Mouse (Mus musculus) limb, embryonic 13.5 days (tissue): ENCODE measurements around the gene Nat8f2. TPM values are rescaled to one million over a fixed set of nuclear protein-coding genes. Genes with fewer than 3 reads are reported as not detected.
"Not testable (repeated sequence)": the region's sequence is repeated elsewhere in the genome, so short reads cannot be mapped to it uniquely, and the experiment has no call there.

Experiments
- ATAC-seq: fragments of 200-750 bp; cut with Nextera tagmentation; 2 replicates; pipeline ENCODE4 v1.8.0; 2017; ENCODE audit warnings: low read depth, moderate number of reproducible peaks, moderate TSS enrichment; ENCODE audit not compliant: low FRiP score
- H3K27ac ChIP-seq: fragments of 300-500 bp; sonication (generic); 2 replicates; pipeline ENCODE4 v1.5.1; 2015; ENCODE audit warnings: inconsistent platforms, mild to moderate bottlenecking, moderate library complexity
- H3K27me3 ChIP-seq: fragments of 300-500 bp; sonication (generic); 2 replicates; pipeline ENCODE4 v1.6.1; 2015; ENCODE audit warnings: mild to moderate bottlenecking, inconsistent platforms
- H3K36me3 ChIP-seq: fragments of 300-500 bp; sonication (generic); 2 replicates; pipeline ENCODE4 v1.6.1; 2015; ENCODE audit warnings: inconsistent platforms, mild to moderate bottlenecking, moderate library complexity
- H3K4me1 ChIP-seq: fragments of 300-500 bp; sonication (generic); 2 replicates; pipeline ENCODE4 v1.6.1; 2015; ENCODE audit warnings: inconsistent platforms
- H3K4me2 ChIP-seq: fragments of 300-500 bp; sonication (generic); replicated peaks from 2 replicates; pipeline ENCODE4 v1.6.1; 2015; ENCODE audit warnings: inconsistent platforms, mild to moderate bottlenecking, moderate library complexity
- H3K4me3 ChIP-seq: fragments of 300-500 bp; sonication (generic); 2 replicates; pipeline ENCODE4 v1.5.1; 2015; ENCODE audit warnings: moderate library complexity, mild to moderate bottlenecking, inconsistent platforms
- H3K9ac ChIP-seq: fragments of 300-500 bp; sonication (generic); 2 replicates; pipeline ENCODE4 v1.6.1; 2015; ENCODE audit warnings: mild to moderate bottlenecking, inconsistent platforms
- H3K9me3 ChIP-seq: fragments of 300-500 bp; sonication (generic); 2 replicates; pipeline ENCODE4 v1.6.1; 2016; ENCODE audit warnings: inconsistent platforms
- WGBS: fragments of 180-500 bp; shearing (Covaris S2); methylation state at CpG from one replicate; pipeline ENCODE4 v1.1.7; 2015; 5-methylcytosine and 5-hydroxymethylcytosine counted together
- polyA plus RNA-seq: library from polyadenylated mRNA; unstranded; fragments of >200 nt; fragmentation: Nextera tagmentation; extraction: Ambion mirVana; gene quantifications from 2 replicates; pipeline ENCODE4 v1.2.1, GENCODE M21; 2015

The Nat8f2 gene
- polyA plus RNA-seq, 1 experiment from 2014 or later, result not detected

- H3K27me3 ChIP-seq, H3K4me2 ChIP-seq, H3K4me3 ChIP-seq, H3K4me1 ChIP-seq, ATAC-seq, H3K9me3 ChIP-seq, H3K36me3 ChIP-seq, H3K27ac ChIP-seq, H3K9ac ChIP-seq: not testable (repeated sequence)
- WGBS, result 28% methylated on average over 9 of the region's 9 CpGs
Measured at GRCm38 (mm10) chr6:85836827-85837226, 32.1 kb downstream of the Nat8f2 start.

- not testable (repeated sequence) for ATAC-seq
Measured at GRCm38 (mm10) chr6:85836098-85836497, 32.9 kb downstream of the Nat8f2 start.

GRCm38 (mm10) chr6:85835104-85835503, 33.9 kb downstream of the Nat8f2 start:
- WGBS, result 59% methylated on average over 1 of the region's 2 CpGs
- H3K9ac ChIP-seq, H3K9me3 ChIP-seq, H3K36me3 ChIP-seq, H3K4me1 ChIP-seq, H3K4me2 ChIP-seq, H3K4me3 ChIP-seq, ATAC-seq, H3K27ac ChIP-seq, H3K27me3 ChIP-seq: not testable (repeated sequence)

More at GRCm38 (mm10) chr6:85836098-85836497, 32.9 kb downstream of the Nat8f2 start:
- H3K27me3 ChIP-seq, H3K36me3 ChIP-seq, H3K4me2 ChIP-seq, H3K27ac ChIP-seq, H3K9ac ChIP-seq, H3K4me3 ChIP-seq, H3K4me1 ChIP-seq, H3K9me3 ChIP-seq: not testable (repeated sequence)
- 81% methylated on average over 5 of the region's 5 CpGs for WGBS

GRCm38 (mm10) chr6:85834504-85835100, 34.4 kb downstream of the Nat8f2 start:
- ATAC-seq, H3K27me3 ChIP-seq, H3K9me3 ChIP-seq, H3K4me3 ChIP-seq, H3K9ac ChIP-seq, H3K4me1 ChIP-seq, H3K36me3 ChIP-seq, H3K27ac ChIP-seq, H3K4me2 ChIP-seq: not testable (repeated sequence)

GRCm38 (mm10) chr6:85831796-85832321, 37.1 kb downstream of the Nat8f2 start, which contains the start of gene Nat8:
TSS of gene Nat8 (minus strand) at chr6:85832082.
- Histone ChIP-seq H3K9me3 (no peaks in the 10 kb centered on the region), H3K4me1 (no peaks in the 10 kb centered on the region), H3K27me3 (no peaks in the 10 kb centered on the region), H3K36me3 (no peaks in the 10 kb centered on the region), H3K4me2 (no peak within 1 kb of the TSS), H3K9ac (no peak within 1 kb of the TSS), H3K27ac (no peak within 1 kb of the TSS), H3K4me3 (no peak within 1 kb of the TSS)
- 77% methylated on average over 7 of the region's 7 CpGs for WGBS
- no peak for ATAC-seq

GRCm38 (mm10) chr6:85829462-85829861, 39.5 kb downstream of the Nat8f2 start:
- Histone ChIP-seq H3K27ac (no peak overlapping the region), H3K27me3 (no peaks in the 10 kb centered on the region), H3K4me2 (no peak overlapping the region), H3K9me3 (no peaks in the 10 kb centered on the region), H3K4me1 (no peaks in the 10 kb centered on the region), H3K9ac (no peak overlapping the region), H3K4me3 (no peak overlapping the region), H3K36me3 (no peaks in the 10 kb centered on the region)
- 31% methylated on average over 1 of the region's 1 CpGs for WGBS
- ATAC-seq, result no peak

- Histone ChIP-seq H3K27me3 (no peaks in the 10 kb centered on the region), H3K4me1 (no peaks in the 10 kb centered on the region), H3K9me3 (no peaks in the 10 kb centered on the region), H3K9ac (no peak overlapping the region), H3K4me2 (no peak overlapping the region), H3K4me3 (no peak overlapping the region), H3K27ac (no peak overlapping the region), H3K36me3 (no peaks in the 10 kb centered on the region)
- 90% methylated on average over 2 of the region's 2 CpGs for WGBS
- ATAC-seq, result no peak
Measured at GRCm38 (mm10) chr6:85825886-85826285, 43.1 kb downstream of the Nat8f2 start.

- H3K4me1 ChIP-seq, result no peaks in the 10 kb centered on the region
- ATAC-seq, result no peak
- 94% methylated on average over 1 of the region's 1 CpGs for WGBS
Measured at GRCm38 (mm10) chr6:85823382-85824090, 45.4 kb downstream of the Nat8f2 start.

GRCm38 (mm10) chr6:85822286-85822685, 46.7 kb downstream of the Nat8f2 start:
- H3K4me1 ChIP-seq, result no peaks in the 10 kb centered on the region
- no peak overlapping the region for H3K9ac ChIP-seq
- H3K27me3 ChIP-seq, result no peaks in the 10 kb centered on the region
- H3K9me3 ChIP-seq, result no peaks in the 10 kb centered on the region
- no peak overlapping the region for H3K4me3 ChIP-seq
- 91% methylated on average over 4 of the region's 4 CpGs for WGBS
- no peak overlapping the region for H3K4me2 ChIP-seq
- no peaks in the 10 kb centered on the region for H3K36me3 ChIP-seq
- no peak overlapping the region for H3K27ac ChIP-seq
- no peak for ATAC-seq

More at GRCm38 (mm10) chr6:85823382-85824090, 45.4 kb downstream of the Nat8f2 start:
- H3K4me2 ChIP-seq, result no peak overlapping the region
- no peaks in the 10 kb centered on the region for H3K36me3 ChIP-seq
- no peaks in the 10 kb centered on the region for H3K27me3 ChIP-seq
- H3K4me3 ChIP-seq, result no peak overlapping the region
- no peak overlapping the region for H3K9ac ChIP-seq
- H3K9me3 ChIP-seq, result no peaks in the 10 kb centered on the region
- no peak overlapping the region for H3K27ac ChIP-seq

- no peak for ATAC-seq
- no peak within 1 kb of the TSS for H3K9ac ChIP-seq
- no peaks in the 10 kb centered on the region for H3K36me3 ChIP-seq
- H3K4me3 ChIP-seq, result no peak within 1 kb of the TSS
- no peak within 1 kb of the TSS for H3K27ac ChIP-seq
- 87% methylated on average over 5 of the region's 5 CpGs for WGBS
- no peaks in the 10 kb centered on the region for H3K27me3 ChIP-seq
- H3K4me2 ChIP-seq, result no peak within 1 kb of the TSS
- no peaks in the 10 kb centered on the region for H3K4me1 ChIP-seq
- H3K9me3 ChIP-seq, result no peaks in the 10 kb centered on the region
Measured at GRCm38 (mm10) chr6:85820837-85821236, 48.1 kb downstream of the Nat8f2 start, which contains the start of the genes Nat8f6 and Nat8f5. TSS of gene Nat8f6 (minus strand) at chr6:85820954. TSS of gene Nat8f5 (minus strand) at chr6:85820972.

- H3K9ac ChIP-seq, result no peak overlapping the region
- no peaks in the 10 kb centered on the region for H3K4me1 ChIP-seq
- H3K36me3 ChIP-seq, result no peaks in the 10 kb centered on the region
- no peak overlapping the region for H3K4me2 ChIP-seq
- no peaks in the 10 kb centered on the region; the same call in 1 of the 2 replicates for H3K9me3 ChIP-seq
- H3K27me3 ChIP-seq, result no peaks in the 10 kb centered on the region
- H3K4me3 ChIP-seq, result no peak overlapping the region
- H3K27ac ChIP-seq, result no peak overlapping the region
- no peak for ATAC-seq
- 48% methylated on average over 1 of the region's 1 CpGs for WGBS
Measured at GRCm38 (mm10) chr6:85818338-85818737, 50.6 kb downstream of the Nat8f2 start.
